Mouse (Mus musculus) heart, embryonic 16.5 days (tissue): ENCODE results near the gene Ccdc159. TPM values are rescaled to one million over a fixed set of nuclear protein-coding genes. Genes with fewer than 3 reads are reported as not detected.
A peak's percentile ranks its signal among the peaks of the same experiment; 100 is the strongest.

ENCODE experiments used
- ATAC-seq: fragments of 200-750 bp; cut with Nextera tagmentation; replicated peaks from 2 replicates; pipeline ENCODE4 v1.8.0; 2017; ENCODE audit warnings: moderate number of reproducible peaks; ENCODE audit not compliant: insufficient read depth, low FRiP score; ENCODE audit errors: extremely low read depth
- H3K27ac ChIP-seq: fragments of 300-500 bp; sonication (generic); 2 replicates; pipeline ENCODE4 v1.5.1; 2014; ENCODE audit warnings: mild to moderate bottlenecking, low read length, control low read depth, moderate library complexity
- H3K27me3 ChIP-seq: fragments of 300-500 bp; sonication (generic); 2 replicates; pipeline ENCODE4 v1.6.1; 2014; ENCODE audit warnings: low read length, mixed read lengths; ENCODE audit not compliant: control insufficient read depth, insufficient read depth
- H3K36me3 ChIP-seq: fragments of 300-500 bp; sonication (generic); 2 replicates; pipeline ENCODE4 v1.6.1; 2014; ENCODE audit not compliant: control insufficient read depth, insufficient read depth
- H3K4me1 ChIP-seq: fragments of 300-500 bp; sonication (generic); 2 replicates; pipeline ENCODE4 v1.6.1; 2014; ENCODE audit warnings: low read length, mixed read lengths; ENCODE audit not compliant: control insufficient read depth, insufficient read depth
- H3K4me2 ChIP-seq: fragments of 300-500 bp; sonication (generic); 2 replicates; pipeline ENCODE4 v1.6.1; 2014; ENCODE audit warnings: low read depth, mild to moderate bottlenecking, control low read depth, low read length
- H3K4me3 ChIP-seq: fragments of 300-500 bp; sonication (generic); 2 replicates; pipeline ENCODE4 v1.5.1; 2014; ENCODE audit warnings: mild to moderate bottlenecking, control low read depth, low read length
- H3K9ac ChIP-seq: fragments of 300-500 bp; sonication (generic); 2 replicates; pipeline ENCODE4 v1.6.1; 2014; ENCODE audit warnings: low read length, control low read depth
- H3K9me3 ChIP-seq: fragments of 300-500 bp; sonication (generic); replicated peaks from 2 replicates; pipeline ENCODE4 v1.6.1; 2016; ENCODE audit warnings: low read length; ENCODE audit not compliant: control insufficient read depth
- WGBS: fragments of 180-500 bp; shearing (Covaris S2); extraction: QIAGEN DNeasy Blood & Tissue Kit; methylation state at CpG from one replicate; pipeline ENCODE4 v1.1.7; 2014; 5-methylcytosine and 5-hydroxymethylcytosine counted together
- polyA plus RNA-seq: library from polyadenylated mRNA; unstranded; fragments of >200 nt; fragmentation: Nextera tagmentation; extraction: Ambion mirVana; gene quantifications from 2 replicates; pipeline ENCODE4 v1.2.1, GENCODE M21; 2015

Ccdc159 gene
- polyA plus RNA-seq, 1 experiment from 2014 or later: 2.3 TPM

DNA sequence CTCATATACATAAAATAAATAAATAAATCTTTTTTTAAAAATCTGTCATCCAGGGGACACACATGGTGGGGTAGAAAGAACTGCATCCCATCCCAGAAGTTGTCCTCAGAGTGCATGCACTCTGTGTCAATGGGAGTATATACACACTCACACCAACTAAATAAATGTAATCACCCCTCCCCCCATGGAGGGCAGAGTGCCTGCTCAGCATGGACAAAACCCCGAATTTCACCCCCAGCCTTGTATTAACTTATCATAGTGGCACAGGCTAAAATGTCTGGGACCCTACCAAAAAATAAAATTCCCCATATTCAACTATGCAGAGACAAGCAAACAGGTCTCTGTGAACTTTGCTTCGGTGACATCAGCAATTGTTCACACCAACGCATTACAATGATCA, 27.4 kb downstream of the Ccdc159 start:
- no peak overlapping the region for H3K4me3 ChIP-seq
- no peaks in the 10 kb centered on the region for H3K9me3 ChIP-seq
- no peak for ATAC-seq
- 0 out of 2 replicates have a peak overlapping the region, but pooled peaks have one; percentile 69 for H3K4me2 ChIP-seq
- no peaks in the 10 kb centered on the region for H3K36me3 ChIP-seq
- H3K9ac ChIP-seq: no peak overlapping the region
- H3K4me1 ChIP-seq: peaks cover 4% of the 10 kb centered on the region
- H3K27me3 ChIP-seq: 0 out of 2 replicates have a peak, but pooled peaks cover 2% of the 10 kb centered on the region
- H3K27ac ChIP-seq: no peak overlapping the region
- 75% methylated on average over 3 of the region's 3 CpGs for WGBS

- no peaks in the 10 kb centered on the region for H3K36me3 ChIP-seq
- H3K4me3 ChIP-seq: peak overlapping the region; percentile 78
- peak overlapping the region; percentile 69 for H3K4me2 ChIP-seq
- H3K27me3 ChIP-seq: peaks cover 5% of the 10 kb centered on the region
- H3K9me3 ChIP-seq: no peaks in the 10 kb centered on the region
- peak overlapping the region; percentile 92 for H3K27ac ChIP-seq
- ATAC-seq: peak; percentile 56
- H3K9ac ChIP-seq: peak overlapping the region; percentile 87
- H3K4me1 ChIP-seq: peaks cover 4% of the 10 kb centered on the region
- 2% methylated on average over 18 of the region's 18 CpGs for WGBS
Measured at GRCm38 (mm10) chr9:21955225-21955569, 27.9 kb downstream of the Ccdc159 start.

- H3K27ac ChIP-seq: peak within 1 kb of the TSS; percentile 92
- peak within 1 kb of the TSS; percentile 79 for H3K4me2 ChIP-seq
- peak; percentile 97 for ATAC-seq
- H3K9ac ChIP-seq: peak within 1 kb of the TSS; percentile 87
- H3K4me3 ChIP-seq: peak within 1 kb of the TSS; percentile 78
- H3K36me3 ChIP-seq: no peaks in the 10 kb centered on the region
- under 1% methylated on average over 54 of the region's 54 CpGs for WGBS
- H3K9me3 ChIP-seq: no peaks in the 10 kb centered on the region
- H3K27me3 ChIP-seq: peaks cover 9% of the 10 kb centered on the region
- peaks cover 6% of the 10 kb centered on the region for H3K4me1 ChIP-seq
Measured at GRCm38 (mm10) chr9:21955570-21956281, 28.5 kb downstream of the Ccdc159 start, which contains the start of gene Swsap1. TSS of gene Swsap1 (plus strand) at chr9:21955755.

DNA sequence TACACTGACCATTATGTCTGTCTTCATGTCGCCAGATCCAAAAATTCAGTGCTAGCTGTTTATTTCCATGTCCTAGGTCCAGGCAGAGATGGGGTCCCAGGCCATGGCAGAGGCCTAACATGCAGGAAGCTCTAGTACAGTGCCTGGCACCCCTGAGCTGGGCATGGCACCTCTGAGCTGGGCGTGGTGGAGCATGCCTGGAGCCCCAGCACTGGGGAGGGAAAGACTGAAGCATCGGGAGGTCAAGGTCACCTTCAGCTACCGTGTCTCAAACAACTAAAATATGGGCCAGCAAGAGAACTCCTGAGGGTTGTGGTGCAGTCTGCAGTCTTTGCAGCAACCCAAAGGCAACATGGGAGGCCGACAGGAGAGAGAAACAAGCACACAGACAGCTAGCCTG, 31.1 kb downstream of the Ccdc159 start:
- WGBS: 70% methylated on average over 5 of the region's 5 CpGs
- H3K9ac ChIP-seq: no peak overlapping the region
- no peak overlapping the region for H3K4me2 ChIP-seq
- H3K4me1 ChIP-seq: peaks cover 28% of the 10 kb centered on the region
- H3K36me3 ChIP-seq: no peaks in the 10 kb centered on the region
- H3K4me3 ChIP-seq: no peak overlapping the region
- no peak for ATAC-seq
- no peak overlapping the region for H3K27ac ChIP-seq
- H3K27me3 ChIP-seq: peaks cover 24% of the 10 kb centered on the region
- H3K9me3 ChIP-seq: no peaks in the 10 kb centered on the region

DNA sequence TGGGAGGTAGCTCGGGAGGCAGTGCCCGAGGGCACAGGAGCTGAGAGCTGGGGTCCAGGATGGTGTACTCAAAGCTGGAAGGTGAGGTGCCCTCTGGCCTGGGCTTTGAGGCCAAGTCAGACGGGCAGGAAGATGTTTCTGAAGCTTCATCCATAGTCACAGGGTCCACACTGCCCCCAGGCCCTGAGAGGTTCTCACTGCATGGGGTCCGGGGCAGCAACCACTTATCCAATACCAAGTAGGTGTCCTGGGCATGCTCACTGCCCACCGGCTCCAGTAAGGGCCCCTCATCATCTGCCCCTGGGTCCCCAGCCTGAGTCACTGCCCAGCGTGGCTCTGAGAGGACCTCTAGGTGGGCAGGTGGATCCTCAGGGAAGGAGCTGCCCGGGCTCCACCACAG, 32.0 kb downstream of the Ccdc159 start:
- Histone ChIP-seq H3K4me1 (peaks cover 33% of the 10 kb centered on the region), H3K4me3 (no peak overlapping the region), H3K27ac (no peak overlapping the region), H3K9me3 (no peaks in the 10 kb centered on the region), H3K4me2 (no peak overlapping the region), H3K36me3 (no peaks in the 10 kb centered on the region), H3K9ac (no peak overlapping the region), H3K27me3 (peaks cover 24% of the 10 kb centered on the region)
- WGBS: 85% methylated on average over 7 of the region's 7 CpGs
- ATAC-seq: no peak

- H3K36me3 ChIP-seq: no peaks in the 10 kb centered on the region
- no peak overlapping the region for H3K27ac ChIP-seq
- no peak overlapping the region for H3K9ac ChIP-seq
- H3K4me2 ChIP-seq: no peak overlapping the region
- H3K4me1 ChIP-seq: peaks cover 33% of the 10 kb centered on the region
- 57% methylated on average over 9 of the region's 9 CpGs for WGBS
- no peak overlapping the region for H3K4me3 ChIP-seq
- no peaks in the 10 kb centered on the region for H3K9me3 ChIP-seq
- H3K27me3 ChIP-seq: peaks cover 24% of the 10 kb centered on the region
- ATAC-seq: no peak
Measured at GRCm38 (mm10) chr9:21960135-21960534, 32.9 kb downstream of the Ccdc159 start.

DNA sequence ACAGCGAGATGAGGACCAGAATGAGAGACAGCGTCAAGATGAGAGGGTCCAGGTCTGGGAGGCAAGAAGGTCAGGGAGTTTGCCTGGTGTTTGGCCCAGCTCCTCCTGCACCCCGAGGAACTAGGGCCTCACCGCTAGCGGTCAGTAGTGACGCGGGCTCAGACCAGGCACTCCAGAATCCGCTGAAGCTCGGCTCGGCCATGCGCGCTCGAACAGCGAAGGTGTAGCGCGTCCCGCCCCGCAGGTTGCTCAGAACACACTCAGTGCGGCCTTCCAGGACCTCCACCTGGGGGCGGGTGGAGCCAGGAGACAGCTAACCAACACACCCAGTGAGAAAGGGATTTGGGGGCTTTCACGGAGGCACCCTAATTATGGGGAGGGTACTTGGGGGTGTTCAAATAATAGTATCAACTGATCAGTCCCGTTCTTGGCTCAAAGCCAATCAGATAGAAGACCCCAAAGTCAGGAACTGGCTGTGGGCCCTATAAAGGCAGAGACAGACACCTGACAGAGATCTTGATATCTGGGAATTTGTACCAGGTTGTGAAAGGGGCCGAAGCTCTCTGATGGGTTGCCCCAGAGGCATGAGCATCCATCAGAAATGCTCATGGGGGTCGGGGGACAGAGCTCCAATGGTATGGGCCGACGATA, 33.4 kb downstream of the Ccdc159 start:
- peaks cover 24% of the 10 kb centered on the region for H3K27me3 ChIP-seq
- H3K4me1 ChIP-seq: peaks cover 33% of the 10 kb centered on the region
- H3K4me2 ChIP-seq: no peak overlapping the region
- ATAC-seq: no peak
- 24% methylated on average over 26 of the region's 26 CpGs for WGBS
- H3K9me3 ChIP-seq: no peaks in the 10 kb centered on the region
- no peak overlapping the region for H3K4me3 ChIP-seq
- no peaks in the 10 kb centered on the region for H3K36me3 ChIP-seq
- no peak overlapping the region for H3K27ac ChIP-seq
- H3K9ac ChIP-seq: no peak overlapping the region

DNA sequence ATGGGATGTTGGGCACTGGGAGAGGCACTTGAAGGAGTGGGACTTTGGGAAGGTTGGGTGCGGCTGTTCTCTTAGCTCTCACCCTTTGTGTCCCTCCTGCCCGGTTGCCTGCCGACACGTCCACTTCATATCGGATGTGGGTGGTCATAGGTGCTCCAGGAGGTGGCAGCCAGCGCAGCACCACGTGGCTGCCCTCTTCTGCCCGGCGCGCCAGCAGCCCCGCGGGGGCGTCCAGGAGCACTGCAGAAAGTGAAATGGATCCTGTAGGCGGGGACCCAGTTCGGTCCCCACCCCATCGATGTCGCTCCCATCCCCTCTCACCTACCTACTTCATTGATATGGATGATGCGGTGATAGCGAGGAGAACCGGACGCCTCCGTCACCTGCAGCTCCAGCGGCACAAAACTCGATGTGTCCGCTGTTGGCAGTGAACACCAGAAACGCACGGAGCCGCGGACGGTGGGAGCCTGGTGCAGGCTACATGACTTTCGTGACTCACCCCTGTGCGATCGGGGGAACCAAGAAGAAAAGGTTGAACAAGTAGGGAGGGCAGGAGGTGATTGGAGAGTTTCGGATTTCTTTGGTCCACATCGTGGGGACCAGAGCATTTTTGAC, 34.2 kb downstream of the Ccdc159 start:
- ATAC-seq: no peak
- Histone ChIP-seq H3K27ac (no peak overlapping the region), H3K4me1 (peaks cover 30% of the 10 kb centered on the region), H3K4me3 (peak overlapping the region; percentile 51), H3K4me2 (peak overlapping the region; percentile 77), H3K9ac (peak overlapping the region; percentile 55), H3K9me3 (no peaks in the 10 kb centered on the region), H3K36me3 (no peaks in the 10 kb centered on the region), H3K27me3 (peaks cover 24% of the 10 kb centered on the region)
- WGBS: 1% methylated on average over 34 of the region's 35 CpGs

DNA sequence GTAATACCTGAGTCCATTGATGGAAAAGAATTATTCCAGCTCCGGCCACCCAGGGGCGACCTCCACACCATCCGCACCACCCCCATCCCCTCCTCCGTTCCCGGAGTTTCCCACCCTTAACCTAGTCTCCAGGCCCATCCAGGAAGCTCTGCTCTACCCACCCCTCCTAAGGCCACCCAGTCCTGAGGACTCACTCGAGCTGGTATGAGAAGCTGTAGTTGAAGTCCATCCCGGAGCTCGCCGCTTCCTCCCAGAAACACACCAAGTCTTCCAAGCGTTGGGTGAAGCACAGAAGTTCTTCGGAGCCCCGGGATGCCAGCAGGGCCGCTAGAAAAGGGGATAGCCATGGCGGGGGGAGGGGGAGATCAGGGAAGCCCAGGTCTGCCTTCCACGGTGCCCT, 34.7 kb downstream of the Ccdc159 start:
- WGBS: 2% methylated on average over 15 of the region's 15 CpGs
- Histone ChIP-seq H3K9ac (peak overlapping the region; percentile 55), H3K4me3 (peak overlapping the region; percentile 51), H3K36me3 (no peaks in the 10 kb centered on the region), H3K9me3 (no peaks in the 10 kb centered on the region), H3K4me2 (peak overlapping the region; percentile 77), H3K27me3 (peaks cover 24% of the 10 kb centered on the region), H3K4me1 (peaks cover 29% of the 10 kb centered on the region), H3K27ac (no peak overlapping the region)
- ATAC-seq: peak; percentile 21
